Mouse (Mus musculus): ENCODE measurements around the gene Abl1. TPM values are rescaled to one million over a fixed set of nuclear protein-coding genes. Genes with fewer than 3 reads are reported as not detected.

The Abl1 gene
- polyA plus RNA-seq, 1 experiment, result 45.9 TPM

DNA sequence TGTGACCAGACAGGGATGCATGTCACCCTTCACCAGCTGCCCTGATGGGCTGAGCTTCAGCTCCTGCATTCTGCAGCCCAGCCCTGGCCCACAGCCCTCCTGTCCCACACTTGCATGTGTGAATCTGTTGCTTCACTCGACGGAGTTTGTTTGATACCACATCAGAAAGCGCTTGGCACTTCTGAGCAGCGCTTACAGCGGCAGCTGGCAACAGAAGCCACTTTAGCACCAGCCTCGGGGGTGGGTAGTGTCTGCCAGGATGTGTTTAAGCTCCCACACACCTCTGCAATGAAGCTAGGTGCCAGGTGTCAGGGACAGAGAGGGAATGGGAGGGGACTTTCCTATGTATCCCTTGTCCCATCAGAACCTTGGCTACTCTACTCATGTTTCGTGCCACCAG, 126.5 kb downstream of the Abl1 start:
- Histone ChIP-seq H3K4me3 (ENCODE audit: insufficient read depth, poor library complexity, severe bottlenecking) (no peak overlapping the region), H3K79me2 (ENCODE audit: control insufficient read depth, insufficient read depth) (peaks cover 7% of the 10 kb centered on the region), H3ac (ENCODE audit: control insufficient read depth, insufficient read length, low read depth) (no peak overlapping the region), H3K79me3 (ENCODE audit: low read depth) (peaks cover 2% of the 10 kb centered on the region), H3K36me3 (ENCODE audit: control insufficient read depth, insufficient read depth) (no peaks in the 10 kb centered on the region), H3K27me3 (ENCODE audit: control insufficient read depth, insufficient read depth, insufficient read length) (no peaks in the 10 kb centered on the region)
- TF ChIP-seq FOSL1 (IDR thresholded peaks at IDR 0.05; ENCODE audit: insufficient read depth, low read length, poor library complexity, severe bottlenecking) (no peak), MAX (IDR thresholded peaks at IDR 0.05) (no peak), MYOD1 (IDR thresholded peaks at IDR 0.05; ENCODE audit: control insufficient read depth, insufficient read length, low read depth) (no peak), CTCF (IDR thresholded peaks at IDR 0.05; ENCODE audit: control insufficient read depth, insufficient read depth, insufficient read length) (no peak), USF1 (IDR thresholded peaks at IDR 0.05; ENCODE audit: low read depth) (no peak), MYOG (IDR thresholded peaks at IDR 0.05; ENCODE audit: control insufficient read depth, extremely low read depth, insufficient read length) (no peak), CEBPB (IDR thresholded peaks at IDR 0.05; ENCODE audit: low read depth) (no peak)

DNA sequence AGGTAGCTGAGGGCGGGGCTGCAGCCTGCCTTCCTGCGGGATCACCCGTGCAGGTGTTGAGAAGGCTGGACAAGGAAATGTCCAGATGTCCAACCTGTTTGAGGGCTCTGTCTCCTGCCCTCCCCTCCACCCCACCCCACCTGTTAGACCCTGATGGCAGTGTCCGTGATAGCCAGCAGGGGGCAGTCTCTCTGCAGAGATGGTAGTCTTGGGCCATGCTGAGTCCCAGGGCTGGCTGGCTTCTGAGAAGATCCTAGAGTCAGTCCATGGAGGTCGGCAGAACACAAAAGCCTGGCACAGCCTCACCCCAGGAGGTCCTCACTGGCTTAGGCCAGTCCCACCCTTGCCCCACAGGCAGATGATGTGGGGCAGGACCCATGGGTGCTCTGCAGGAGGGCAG, 127.2 kb downstream of the Abl1 start:
- peak; percentile 61 for TF ChIP-seq CTCF (IDR thresholded peaks at IDR 0.05; ENCODE audit: control insufficient read depth, insufficient read depth, insufficient read length)
- no peak for TF ChIP-seq MAX (IDR thresholded peaks at IDR 0.05)
- Histone ChIP-seq H3K4me3 (ENCODE audit: insufficient read depth, poor library complexity, severe bottlenecking) (no peak overlapping the region), H3ac (ENCODE audit: control insufficient read depth, insufficient read length, low read depth) (no peak overlapping the region), H3K36me3 (ENCODE audit: control insufficient read depth, insufficient read depth) (no peaks in the 10 kb centered on the region), H3K79me2 (ENCODE audit: control insufficient read depth, insufficient read depth) (peaks cover under 1% of the 10 kb centered on the region), H3K27me3 (ENCODE audit: control insufficient read depth, insufficient read depth, insufficient read length) (no peaks in the 10 kb centered on the region), H3K79me3 (ENCODE audit: low read depth) (no peaks in the 10 kb centered on the region)

DNA sequence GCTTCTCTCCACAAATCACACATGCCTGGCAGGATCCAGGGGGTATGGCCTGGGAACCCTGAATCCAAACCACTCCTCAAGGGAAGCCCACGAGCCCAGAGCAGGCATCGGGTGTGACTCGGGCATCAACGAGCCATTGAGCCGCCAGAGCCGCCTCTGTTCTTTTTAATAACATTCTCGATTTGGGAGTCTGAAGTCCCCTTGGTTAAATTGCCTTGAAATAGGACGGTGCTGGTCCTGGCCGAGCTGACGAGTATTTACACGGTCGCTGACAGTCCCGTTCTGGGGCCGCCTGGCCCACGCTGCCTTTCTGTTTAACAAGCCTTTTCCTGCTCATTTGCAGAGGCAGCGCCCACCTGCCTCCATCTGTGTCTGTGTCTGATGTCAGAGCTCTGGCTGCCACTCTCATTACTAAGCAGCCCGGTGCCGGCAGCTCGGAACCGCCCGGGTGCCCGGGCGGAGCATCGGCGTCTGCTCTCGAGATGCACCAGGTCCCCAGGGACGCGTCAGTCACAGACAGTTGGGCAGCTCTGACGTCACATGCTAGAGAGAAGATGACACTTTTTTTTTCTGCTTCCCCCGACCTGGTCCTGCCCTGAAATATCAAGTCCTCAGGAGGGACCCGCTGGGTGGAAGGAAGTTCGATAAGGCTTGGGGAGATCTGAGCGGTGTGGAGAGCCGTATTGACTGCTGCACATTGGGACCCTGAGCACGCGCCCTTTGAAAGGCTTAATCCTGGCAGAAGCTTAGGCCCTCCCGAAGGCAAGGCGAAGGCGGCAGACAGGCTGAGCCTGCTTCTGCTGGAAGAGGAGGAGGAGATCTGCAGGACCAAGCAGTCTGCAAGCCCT, 134.6 kb downstream of the Abl1 start:
- no peak overlapping the region for H3K4me3 ChIP-seq (ENCODE audit: insufficient read depth, poor library complexity, severe bottlenecking)
- no peaks in the 10 kb centered on the region for H3K36me3 ChIP-seq (ENCODE audit: control insufficient read depth, insufficient read depth)
- H3ac ChIP-seq (ENCODE audit: control insufficient read depth, insufficient read length, low read depth), result peak overlapping the region; percentile 45
- H3K79me2 ChIP-seq (ENCODE audit: control insufficient read depth, insufficient read depth), result no peaks in the 10 kb centered on the region
- no peaks in the 10 kb centered on the region for H3K27me3 ChIP-seq (ENCODE audit: control insufficient read depth, insufficient read depth, insufficient read length)
- H3K79me3 ChIP-seq (ENCODE audit: low read depth), result no peaks in the 10 kb centered on the region
- TF ChIP-seq CEBPB (IDR thresholded peaks at IDR 0.05; ENCODE audit: low read depth) (no peak), MAX (IDR thresholded peaks at IDR 0.05) (no peak), USF1 (IDR thresholded peaks at IDR 0.05; ENCODE audit: low read depth) (no peak), MYOD1 (IDR thresholded peaks at IDR 0.05; ENCODE audit: control insufficient read depth, insufficient read length, low read depth) (no peak), FOSL1 (IDR thresholded peaks at IDR 0.05; ENCODE audit: insufficient read depth, low read length, poor library complexity, severe bottlenecking) (no peak), MYOG (IDR thresholded peaks at IDR 0.05; ENCODE audit: control insufficient read depth, extremely low read depth, insufficient read length) (no peak), CTCF (IDR thresholded peaks at IDR 0.05; ENCODE audit: control insufficient read depth, insufficient read depth, insufficient read length) (no peak)

DNA sequence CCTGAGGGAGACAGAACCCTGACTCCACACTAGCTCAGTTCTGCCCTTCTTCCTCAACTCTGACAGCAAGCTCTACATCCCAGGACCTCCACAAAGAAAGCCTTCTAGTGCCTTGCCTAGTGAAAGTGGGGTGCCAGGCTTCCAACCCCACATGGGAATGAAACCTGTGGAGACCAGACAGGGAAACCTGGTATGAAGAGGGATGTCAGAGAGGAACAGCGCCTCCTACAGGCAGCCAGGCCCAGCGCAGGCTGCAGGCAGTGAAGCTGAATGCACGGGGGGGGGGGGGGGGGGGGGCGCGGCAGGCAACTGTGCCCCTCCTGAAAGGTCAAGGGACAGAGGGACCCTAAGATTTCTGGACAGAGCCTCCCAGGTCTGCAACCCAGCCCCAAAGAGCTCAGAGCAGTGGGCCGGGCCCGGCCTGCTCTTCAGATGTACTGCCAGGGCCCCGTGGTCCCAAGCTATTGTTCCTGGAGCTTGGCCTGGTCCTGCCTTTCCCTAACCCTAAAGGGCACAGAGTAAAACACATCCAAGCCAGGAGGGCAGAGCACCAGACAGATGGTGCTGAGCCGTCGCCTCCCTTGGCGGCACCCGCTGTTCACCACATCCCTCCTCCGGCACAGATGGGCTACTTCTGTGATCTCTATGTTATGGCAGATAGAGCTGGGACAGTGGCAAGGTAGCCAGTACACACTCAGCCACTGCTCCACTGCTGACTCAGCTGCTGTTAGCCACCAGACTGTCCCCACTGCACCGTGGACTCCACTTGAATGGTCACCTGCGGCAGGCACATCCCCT, 136.0 kb downstream of the Abl1 start:
- Histone ChIP-seq H3K27me3 (ENCODE audit: control insufficient read depth, insufficient read depth, insufficient read length) (no peaks in the 10 kb centered on the region), H3K4me3 (ENCODE audit: insufficient read depth, poor library complexity, severe bottlenecking) (no peak overlapping the region), H3K79me3 (ENCODE audit: low read depth) (no peaks in the 10 kb centered on the region), H3K36me3 (ENCODE audit: control insufficient read depth, insufficient read depth) (no peaks in the 10 kb centered on the region), H3ac (ENCODE audit: control insufficient read depth, insufficient read length, low read depth) (no peak overlapping the region), H3K79me2 (ENCODE audit: control insufficient read depth, insufficient read depth) (no peaks in the 10 kb centered on the region)
- TF ChIP-seq CEBPB (IDR thresholded peaks at IDR 0.05; ENCODE audit: low read depth) (no peak), CTCF (IDR thresholded peaks at IDR 0.05; ENCODE audit: control insufficient read depth, insufficient read depth, insufficient read length) (peak; percentile 40)

DNA sequence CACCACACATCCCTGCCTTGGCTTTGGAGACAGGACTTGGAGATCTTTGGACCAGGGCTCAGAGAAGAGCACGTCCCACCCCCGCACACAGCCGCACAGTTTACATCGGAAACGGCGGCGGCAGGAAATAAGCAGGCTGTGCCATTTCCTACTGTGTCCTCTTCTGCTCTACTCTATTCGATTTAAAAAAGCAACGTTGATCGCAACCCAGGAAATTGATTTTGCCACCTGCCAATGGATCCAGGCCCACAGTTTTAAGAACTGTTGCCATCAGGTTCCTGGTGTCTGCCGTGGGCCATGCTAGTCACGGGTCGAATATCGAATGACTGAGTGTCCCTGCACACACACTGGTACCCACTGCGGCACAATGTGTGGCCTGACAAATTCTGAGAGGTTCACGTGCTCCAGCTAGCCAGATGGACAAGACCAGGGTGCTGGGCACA, 137.3 kb downstream of the Abl1 start:
- no peak overlapping the region for H3ac ChIP-seq (ENCODE audit: control insufficient read depth, insufficient read length, low read depth)
- no peaks in the 10 kb centered on the region for H3K79me2 ChIP-seq (ENCODE audit: control insufficient read depth, insufficient read depth)
- no peak for TF ChIP-seq USF1 (IDR thresholded peaks at IDR 0.05; ENCODE audit: low read depth)
- no peak for TF ChIP-seq CEBPB (IDR thresholded peaks at IDR 0.05; ENCODE audit: low read depth)
- TF ChIP-seq FOSL1 (IDR thresholded peaks at IDR 0.05; ENCODE audit: insufficient read depth, low read length, poor library complexity, severe bottlenecking), result no peak
- TF ChIP-seq MYOG (IDR thresholded peaks at IDR 0.05; ENCODE audit: control insufficient read depth, extremely low read depth, insufficient read length), result no peak
- TF ChIP-seq MAX (IDR thresholded peaks at IDR 0.05), result no peak
- no peak for TF ChIP-seq MYOD1 (IDR thresholded peaks at IDR 0.05; ENCODE audit: control insufficient read depth, insufficient read length, low read depth)
- no peak for TF ChIP-seq CTCF (IDR thresholded peaks at IDR 0.05; ENCODE audit: control insufficient read depth, insufficient read depth, insufficient read length)
- H3K36me3 ChIP-seq (ENCODE audit: control insufficient read depth, insufficient read depth), result no peaks in the 10 kb centered on the region
- H3K79me3 ChIP-seq (ENCODE audit: low read depth), result no peaks in the 10 kb centered on the region
- no peak overlapping the region for H3K4me3 ChIP-seq (ENCODE audit: insufficient read depth, poor library complexity, severe bottlenecking)
- H3K27me3 ChIP-seq (ENCODE audit: control insufficient read depth, insufficient read depth, insufficient read length), result peaks cover 4% of the 10 kb centered on the region

All from C2C12 (cell line).